Mouse (Mus musculus) cerebellum, adult 11 months (tissue): ENCODE data around the gene Map2k6.

ENCODE experiments used
- DNase-seq: peaks from one replicate; pipeline ENCODE4 v3.0.0; 2022

Map2k6 gene

DNA sequence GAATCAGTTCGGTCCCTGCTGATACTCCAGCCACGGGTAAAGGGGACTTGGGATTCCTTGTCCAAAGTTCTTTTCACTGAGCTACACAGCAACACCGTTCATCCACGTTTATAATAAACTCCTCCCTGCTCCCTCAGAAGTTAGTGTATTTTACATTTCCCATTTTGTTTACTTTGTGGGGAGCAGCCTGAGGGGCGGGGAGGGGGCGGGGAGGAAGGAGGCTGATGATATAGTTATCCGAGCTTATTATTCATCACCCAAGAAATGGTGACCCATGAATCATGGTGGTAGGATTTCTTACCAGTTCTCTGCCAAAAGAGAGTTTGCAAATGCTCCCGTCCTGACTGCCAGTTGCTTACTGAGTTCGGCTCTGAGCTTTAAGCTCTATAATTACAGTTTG is 6.7 kb downstream of the Map2k6 start:
- DNase-seq = no peak

DNA sequence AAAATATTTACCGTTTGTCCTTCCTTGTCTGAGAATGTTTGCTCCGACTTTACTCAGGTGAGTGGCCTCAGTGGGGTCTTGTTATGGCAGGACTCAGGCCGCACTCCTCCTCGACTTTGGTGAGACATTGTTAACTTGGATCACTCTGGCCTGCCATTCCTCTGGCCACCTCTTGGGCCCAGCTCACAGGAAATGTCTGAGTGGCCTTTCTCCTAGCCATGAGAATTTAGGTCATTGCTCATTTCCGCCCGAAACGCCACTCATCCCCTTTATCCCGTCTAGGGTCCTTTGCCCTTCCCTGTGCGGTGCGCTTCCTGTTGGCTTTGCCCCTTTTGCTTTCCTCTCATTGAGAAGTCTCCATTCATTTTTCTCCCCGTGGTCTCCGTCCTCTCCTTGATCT is 10.2 kb downstream of the Map2k6 start:
- DNase-seq = no peak

DNA sequence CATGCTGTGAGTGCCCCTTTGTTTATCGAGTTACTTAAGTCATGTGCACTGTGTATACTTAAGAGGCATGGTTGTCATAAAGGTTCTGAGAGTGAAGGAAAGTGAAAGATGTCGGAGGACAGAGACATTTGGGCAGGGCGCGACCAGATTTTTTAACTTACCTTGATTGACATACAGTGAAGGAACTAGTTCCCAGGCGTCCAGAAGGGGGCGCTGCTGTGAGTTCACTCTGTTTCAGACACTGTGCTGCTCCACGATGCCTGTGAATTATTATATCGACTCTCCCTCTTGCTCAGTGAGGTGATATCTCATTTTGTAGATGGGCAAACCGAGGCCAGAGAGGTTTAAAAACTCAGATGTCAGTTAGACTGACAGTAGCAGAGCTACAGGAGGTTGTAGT is 10.9 kb downstream of the Map2k6 start:
- no peak for DNase-seq

DNA sequence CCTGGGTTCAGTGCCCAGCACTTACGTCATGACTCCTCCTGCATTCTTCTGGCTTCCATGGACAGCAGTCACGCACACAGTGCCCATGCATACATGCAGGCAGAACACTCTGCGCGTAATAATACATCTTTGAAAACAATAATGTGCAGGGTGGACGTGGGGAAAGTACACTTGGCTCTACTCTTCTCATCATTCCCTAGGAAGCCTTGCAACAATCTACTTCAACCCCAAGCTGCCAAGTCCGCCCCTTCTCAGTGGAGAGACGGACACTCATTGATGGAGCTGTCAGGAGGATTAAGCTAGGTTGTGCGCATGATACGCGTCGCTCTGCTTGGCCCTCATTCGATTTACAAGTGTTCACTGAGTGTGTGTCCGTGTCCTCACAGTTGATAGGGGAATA is 12.7 kb downstream of the Map2k6 start:
- DNase-seq = no peak

DNA sequence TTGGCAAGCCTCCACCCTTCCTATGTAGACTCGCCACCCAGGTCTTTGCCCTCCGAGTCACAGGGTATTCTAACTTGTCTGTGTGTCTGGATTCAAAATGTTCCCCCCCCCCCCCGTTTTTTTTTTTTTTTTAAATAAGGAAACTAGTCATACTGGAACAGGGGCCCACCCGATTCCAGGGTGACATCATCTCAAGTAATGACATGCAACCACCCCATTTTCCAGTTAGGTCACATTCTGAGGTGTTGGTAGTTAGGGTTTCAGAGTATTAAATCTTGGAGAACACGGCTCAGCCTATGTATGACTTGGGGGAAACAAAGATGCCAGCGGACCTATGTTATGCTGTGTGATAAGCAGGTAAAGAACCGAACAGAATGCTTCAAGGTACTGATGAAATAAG is 15.3 kb downstream of the Map2k6 start:
- DNase-seq = no peak

DNA sequence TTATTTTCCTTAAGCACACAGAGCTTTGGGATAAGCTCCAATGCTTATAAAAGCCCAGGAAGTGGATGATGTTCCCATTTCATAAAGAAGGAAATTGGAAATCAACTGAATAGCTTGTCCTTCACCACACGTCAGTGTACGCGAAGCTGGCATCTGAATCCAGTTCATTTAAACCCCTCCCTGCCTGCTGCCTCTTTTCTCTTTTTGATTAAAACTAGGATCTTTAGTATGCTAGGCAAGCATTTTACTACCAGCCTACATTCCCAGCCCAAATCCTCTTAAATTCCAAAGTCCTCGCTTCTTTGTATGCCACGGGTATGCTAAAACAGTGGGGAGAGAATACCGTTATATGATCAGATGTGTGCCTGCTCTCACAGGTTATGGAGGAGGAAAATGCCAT is 17.8 kb downstream of the Map2k6 start:
- no peak for DNase-seq

DNA sequence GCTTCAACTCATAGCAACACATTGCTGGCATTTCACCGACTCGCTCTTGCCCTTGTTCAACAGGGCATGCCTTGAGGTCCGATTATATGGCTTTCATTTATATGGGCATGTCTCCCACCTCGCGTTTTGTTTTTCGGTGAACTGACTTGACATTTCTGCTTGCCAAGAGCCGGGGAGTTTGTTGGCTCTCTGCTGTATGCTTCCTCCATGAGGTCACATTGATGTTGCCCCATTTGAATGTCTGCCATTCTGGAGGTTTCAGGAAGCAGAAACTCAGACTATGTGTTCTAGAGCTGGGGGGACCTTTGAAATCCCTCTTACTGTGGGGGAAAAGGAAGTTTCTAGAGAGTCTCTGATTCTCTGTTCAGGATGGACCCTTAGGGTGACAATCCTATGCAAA is 21.5 kb downstream of the Map2k6 start:
- no peak for DNase-seq

DNA sequence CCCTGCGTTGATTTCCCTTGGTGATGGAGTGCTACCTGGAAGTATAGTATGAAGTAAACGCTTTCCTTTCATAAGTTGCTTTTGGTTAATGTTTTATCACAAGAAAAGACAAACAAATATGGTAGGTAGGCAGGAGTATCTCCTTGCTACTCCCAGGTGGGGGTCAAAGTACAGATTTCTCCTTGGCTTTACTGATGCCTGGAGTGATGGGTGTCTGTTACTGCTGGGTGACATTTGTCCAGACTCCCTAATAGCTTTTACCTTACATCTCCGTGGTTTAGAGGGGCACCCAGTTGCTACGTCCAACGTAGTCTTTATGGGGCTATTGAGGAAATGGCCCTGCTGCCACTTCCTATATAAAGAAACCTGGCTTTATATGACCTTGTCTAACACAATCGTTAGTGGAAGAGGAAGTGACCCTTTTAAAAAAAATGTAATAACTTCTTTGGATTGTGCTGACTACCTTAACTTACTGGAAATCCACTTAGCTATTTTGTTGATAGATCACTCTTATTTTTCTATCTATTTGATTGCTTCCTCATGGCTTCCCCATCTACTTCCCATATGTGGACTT is 27.7 kb downstream of the Map2k6 start:
- DNase-seq = no peak

DNA sequence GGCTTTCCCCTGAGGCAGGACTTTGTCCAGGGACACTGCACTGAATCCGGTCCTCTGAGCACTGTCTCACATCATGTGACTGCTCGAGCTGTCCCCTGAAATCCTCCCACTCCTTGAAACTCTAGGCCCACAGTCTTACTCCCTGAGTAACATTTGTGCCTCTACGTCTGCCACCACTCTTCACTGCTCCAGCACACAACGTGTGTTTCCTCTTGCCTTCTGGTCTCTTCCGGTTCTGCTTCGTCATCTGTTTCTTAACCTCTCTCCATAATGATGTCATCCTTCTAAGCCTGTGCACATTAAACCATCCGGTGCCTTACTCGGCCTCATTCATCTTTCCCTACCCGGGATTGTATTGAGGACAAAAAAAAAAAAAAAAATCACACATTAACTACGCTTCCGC is 28.2 kb downstream of the Map2k6 start:
- no peak for DNase-seq

DNA sequence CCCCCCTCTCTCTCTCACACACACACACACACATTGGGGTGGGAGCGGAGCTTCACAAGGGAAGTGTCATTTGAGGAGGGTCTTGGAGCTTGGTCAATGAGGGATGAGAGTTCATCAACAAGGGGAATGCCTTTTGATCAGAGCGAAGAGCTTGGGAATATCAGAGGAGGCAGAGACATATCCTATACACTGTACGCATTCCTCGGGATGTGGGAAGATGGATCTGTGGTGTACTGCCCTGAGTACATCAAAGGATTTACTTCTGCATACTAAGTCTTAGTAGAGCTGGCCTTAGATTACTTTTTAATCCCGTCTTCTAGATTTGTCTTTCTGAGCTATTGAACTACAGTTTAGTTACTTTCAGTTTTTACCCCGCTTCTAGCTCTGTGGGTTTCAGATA is 30.1 kb downstream of the Map2k6 start:
- no peak for DNase-seq

DNA sequence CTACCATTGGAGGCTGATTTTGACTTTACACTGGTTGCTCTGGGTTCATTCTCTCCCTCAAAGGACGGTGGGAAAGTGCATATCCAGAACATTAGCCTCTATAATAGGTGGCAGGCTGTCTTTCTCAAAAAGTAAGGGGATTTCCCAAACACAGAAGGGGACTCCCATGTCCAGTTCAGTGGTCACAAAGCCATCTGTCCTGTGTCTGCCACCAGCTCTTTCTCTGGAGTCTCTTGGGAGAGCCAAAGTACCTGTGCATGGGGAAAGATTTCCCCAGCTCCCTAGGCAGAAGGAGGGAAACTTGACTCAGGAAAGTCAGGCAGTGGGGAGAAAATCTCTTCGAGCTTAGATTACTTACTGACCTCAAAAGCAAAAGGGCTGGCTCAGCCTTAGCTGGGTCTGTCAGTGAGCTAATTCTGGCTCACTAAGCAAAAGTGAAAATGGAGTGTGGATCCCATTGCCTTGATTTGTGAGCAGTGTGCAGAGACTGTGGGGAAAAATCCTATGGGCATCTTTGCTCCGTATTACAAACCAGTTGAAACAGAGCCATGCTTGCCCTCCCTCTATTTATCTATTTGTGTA is 31.0 kb downstream of the Map2k6 start:
- no peak for DNase-seq

DNA sequence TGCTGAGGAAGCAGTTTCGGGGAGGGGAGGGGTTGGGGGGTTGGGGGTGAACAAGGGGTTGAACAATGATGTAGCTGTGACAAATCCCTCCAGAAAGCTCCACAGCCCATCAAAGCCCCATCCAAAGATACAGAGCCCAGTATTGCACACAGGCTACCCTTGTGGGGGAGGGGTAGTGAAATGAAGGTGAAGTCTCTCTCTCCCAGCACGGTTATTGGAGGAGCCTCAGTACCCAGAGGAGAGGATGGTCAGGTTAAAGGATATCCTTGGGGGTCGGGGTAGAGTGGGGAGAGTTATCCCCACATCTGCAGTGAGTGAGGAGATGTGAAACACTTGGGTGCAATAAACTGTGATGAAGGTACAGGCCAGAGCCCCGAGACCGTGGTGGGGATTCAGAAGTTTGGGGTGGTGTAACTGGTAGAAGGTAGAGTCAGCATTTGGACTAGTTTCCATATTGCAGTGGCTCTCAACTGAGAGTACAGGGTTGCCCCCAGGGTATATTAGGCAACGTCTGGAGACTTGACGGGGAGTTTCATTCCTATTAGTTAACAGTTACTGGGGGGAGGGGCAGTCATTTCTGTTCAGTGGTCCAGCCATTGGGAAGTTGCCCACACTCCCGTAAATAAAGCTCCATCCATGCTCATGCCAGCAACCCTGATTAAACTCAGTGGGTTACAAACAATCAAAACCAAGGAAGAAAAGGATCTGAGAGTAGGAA is 37.1 kb downstream of the Map2k6 start:
- no peak for DNase-seq

DNA sequence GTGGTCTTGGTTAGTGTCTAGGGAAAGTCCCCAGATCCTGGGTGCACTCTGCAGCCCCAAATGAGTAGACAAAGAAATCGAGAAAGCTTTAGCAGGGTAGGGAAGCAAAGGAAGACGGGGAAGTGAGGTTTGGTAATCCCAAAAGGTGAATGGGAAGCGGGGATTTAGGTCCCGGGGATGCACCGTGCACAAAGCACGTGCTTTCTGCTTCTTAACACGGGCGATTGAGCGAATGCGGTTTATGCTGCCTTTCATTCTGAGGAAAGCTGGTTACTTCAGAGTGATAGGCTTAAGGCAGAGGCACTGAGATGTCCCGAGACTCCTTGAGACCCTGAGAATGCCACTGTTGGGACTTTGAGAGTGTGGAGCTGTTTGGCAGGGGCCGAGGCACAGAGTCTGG is 38.1 kb downstream of the Map2k6 start:
- no peak for DNase-seq

DNA sequence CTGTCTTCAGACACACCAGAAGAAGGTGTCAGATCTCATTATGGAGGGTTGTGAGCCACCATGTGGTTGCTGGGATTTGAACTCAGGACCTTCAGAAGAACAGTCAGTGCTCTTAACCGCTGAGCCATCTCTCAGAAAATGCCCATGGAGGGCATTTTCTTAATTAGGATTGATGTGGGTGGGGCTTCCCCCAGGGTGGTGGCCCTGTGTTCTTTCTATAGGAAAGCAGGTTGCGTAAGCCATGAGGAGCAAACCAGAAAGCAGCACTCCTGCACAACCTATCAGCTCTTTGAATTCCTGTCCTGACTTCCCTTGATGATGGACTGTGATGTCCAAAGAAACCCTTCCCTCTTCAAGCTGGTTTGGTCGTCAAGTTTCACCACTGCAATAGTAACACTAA is 39.2 kb downstream of the Map2k6 start:
- no peak for DNase-seq

DNA sequence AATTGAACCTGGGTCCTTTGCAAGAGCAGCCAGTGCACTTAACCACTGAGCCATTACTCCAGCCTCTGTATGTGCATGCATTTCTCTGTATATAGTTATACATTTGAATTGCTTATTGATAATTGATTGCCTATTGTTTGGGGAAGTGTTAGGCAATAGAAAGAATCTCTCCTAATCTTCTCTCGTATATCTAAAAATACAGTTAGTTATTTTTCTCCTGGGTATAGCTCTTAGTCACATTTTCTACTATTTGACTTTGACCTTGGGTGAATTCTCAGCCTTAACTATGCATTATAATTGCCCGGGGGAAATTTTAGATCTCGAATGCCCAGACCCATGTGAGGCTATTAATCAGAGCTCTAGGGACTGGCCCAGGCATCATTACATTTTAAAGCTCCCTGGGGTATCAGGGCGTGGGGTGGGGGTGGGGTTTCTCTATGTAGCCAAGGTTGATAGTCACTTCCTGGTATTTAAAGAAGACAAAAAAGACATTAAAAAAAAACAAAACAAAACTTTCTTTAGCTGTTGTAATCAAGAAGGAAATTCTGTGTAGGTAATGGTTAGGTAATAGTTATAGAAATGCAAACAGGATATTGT is 39.9 kb downstream of the Map2k6 start:
- DNase-seq = no peak

DNA sequence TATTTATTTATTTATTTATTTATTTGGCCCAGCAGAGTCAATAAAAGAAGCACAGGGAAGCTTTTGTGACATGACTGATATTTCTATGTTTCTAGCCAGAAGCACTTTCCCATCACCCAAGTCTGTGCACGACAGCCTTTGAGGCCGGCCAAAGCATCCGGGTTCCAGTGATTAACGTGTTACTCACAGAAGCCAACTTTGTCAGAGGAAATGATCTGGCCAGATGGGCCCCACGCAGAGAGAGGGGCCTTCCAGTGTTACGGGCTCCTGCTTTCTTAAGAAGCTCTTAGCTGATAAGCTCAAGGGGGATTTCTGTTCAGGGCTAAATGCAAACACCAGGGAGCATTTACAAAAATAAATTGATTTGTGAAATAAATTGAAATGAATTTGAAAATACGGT is 40.4 kb downstream of the Map2k6 start:
- no peak for DNase-seq

DNA sequence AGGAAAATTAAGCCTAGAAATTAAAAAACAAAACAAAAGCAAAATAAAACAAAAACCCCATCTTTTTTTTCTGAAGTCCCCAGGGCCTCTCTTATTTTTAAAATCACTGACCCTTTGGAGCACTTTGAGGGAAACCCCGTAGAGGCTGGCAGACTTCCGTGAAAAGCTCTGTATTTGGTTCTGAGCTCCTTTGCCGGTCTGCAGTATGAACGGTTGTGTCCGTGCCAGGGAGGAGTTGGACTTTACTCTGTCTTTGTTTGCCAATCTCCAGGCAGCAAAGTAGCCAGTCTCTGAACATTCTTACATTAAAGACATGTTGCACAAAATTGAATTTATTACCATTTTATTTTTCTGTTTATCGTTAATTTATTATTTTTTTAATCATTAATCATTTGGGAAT is 45.7 kb downstream of the Map2k6 start:
- no peak for DNase-seq

DNA sequence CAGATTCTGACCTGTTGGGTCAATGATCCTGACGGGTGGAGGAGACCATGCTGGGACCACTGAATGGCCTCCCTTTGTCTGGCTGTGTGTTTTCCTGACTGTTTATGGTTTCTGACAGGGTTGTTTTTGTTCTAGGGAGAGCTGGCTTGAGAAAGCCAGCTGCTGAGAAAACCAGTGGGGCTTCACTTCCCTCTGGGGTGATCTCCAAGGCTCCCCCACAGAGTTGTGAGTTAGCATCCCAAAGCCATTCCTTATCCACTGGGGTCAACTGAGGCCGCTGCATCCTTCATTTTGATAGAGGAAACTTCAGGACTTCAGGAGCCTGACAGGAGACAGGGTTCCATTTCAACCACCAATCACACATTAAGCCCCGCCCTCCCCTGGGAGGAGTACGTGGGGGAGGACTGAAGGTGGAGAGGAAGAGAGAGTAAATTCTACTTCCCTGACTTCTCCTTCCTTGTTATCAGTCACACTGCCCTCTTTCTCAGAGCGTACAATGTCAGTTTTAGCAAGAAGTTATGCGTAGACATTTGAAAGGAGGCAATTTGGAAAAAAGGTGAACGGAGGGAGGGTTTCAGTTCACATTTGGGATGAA is 49.3 kb downstream of the Map2k6 start:
- DNase-seq = peak; percentile 4

DNA sequence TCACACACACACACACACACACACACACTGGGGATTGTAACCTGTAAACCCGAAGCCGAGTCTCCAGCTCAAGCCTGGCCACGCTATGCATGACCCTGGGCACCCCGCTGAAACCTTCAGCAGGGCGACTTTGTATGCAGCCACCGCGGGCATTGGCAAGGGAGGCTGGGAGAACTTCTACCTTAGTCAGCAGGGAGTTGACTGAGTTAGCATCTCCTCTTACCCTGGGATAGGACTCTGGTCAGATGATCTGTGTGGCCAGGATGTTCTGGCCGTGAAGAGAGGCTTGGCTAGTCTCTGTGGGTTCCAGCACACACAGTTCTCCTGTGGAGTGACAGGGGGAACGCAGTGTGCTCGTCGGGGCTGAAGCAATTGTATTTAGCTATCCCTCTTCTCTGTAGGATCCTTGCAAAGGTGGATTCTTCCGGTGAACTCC is 49.8 kb downstream of the Map2k6 start:
- DNase-seq = no peak

DNA sequence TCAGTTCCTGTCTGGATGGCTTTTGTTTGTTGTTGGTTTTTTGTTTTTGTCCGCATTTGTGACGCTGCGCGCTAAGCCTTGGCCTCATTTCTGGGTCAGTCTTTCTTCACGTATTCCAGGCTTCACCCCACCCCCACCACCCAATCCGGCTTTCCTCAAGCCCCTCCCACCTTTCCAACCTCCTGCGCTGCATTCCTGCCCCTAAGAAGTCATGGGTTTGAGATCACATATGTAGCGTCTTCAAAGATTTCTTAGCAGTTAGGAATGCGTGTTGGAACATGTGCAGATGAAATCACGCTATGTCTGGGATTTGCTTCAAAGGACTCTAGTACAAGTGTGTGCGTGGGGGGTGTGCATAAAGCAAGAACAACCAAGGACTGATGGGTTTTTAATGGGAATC is 50.3 kb downstream of the Map2k6 start:
- DNase-seq = no peak

DNA sequence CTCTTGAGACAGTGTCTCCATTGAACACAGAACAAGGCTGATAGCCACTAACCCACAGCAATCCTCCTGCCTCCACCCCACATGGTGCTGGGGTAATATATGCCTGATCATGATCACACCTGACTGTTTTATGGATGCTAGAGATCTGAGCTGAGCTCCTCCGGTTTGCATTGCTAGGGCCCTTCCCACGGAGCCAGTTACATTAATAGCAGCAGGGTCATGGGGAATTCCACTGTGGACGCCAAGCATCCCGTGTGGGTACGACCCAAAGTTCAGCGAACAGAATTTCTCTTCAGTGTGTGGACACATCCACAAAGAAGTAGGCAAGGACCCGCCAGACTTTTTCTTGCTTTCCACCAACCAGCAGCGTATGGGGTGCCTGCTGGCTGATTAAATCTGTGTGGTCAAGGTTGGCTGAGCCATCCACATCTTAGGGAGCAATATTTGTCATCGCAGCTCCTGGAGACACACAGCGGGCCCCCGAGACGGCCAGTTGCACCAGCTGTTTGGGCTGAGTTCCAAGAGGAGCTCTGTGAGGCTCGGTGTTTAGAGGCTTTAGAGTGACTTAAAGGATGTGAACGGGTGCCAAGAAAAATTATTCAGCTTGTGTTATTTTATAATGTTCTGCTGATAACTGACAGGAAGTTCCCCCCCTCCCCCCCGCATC is 51.3 kb downstream of the Map2k6 start:
- DNase-seq = no peak

DNA sequence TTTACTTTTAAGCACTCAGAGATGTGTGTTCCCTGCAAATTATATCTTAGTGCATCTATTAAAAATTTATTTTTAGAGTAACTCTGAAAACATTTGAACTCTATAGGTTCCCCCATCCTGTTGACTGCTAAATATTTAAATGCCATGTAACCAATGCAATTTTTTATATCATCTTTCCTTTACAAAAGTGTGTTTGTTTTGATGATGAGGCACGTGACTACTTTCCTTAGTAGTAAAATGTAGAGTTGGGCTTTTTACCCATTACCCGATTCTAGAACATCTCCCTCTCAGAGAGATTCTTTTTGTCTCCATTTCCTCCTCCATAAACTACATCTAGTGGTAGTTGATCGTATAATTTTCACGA is 51.8 kb downstream of the Map2k6 start:
- DNase-seq = no peak

DNA sequence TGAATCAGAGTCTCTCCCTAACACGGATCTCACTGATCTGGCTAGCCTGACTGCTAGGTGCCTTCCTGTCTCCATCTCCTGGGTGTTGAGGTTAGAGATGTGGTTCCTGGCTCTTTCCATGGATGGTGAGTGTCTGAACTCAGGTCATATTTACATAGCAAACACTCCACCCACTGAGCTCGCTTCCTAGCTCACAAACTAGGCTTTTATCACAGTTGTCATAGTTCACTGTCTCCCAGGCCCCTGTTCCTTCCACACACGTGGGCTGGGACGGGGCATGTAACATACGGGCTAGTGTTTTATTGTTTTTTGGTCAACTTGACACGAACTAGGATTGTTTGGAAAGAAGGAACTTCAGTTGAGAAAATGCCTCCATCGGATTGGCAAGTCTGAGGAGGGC is 52.7 kb downstream of the Map2k6 start:
- DNase-seq = no peak
